Mouse (Mus musculus) lung, embryonic 16.5 days (tissue): Measurements from ENCODE around the gene Mettl14. TPM values are rescaled to one million over a fixed set of nuclear protein-coding genes. Genes with fewer than 3 reads are reported as not detected.

Experiments used
- ATAC-seq: fragments of 200-750 bp; cut with Nextera tagmentation; 2 replicates; pipeline ENCODE4 v1.8.0; 2017; ENCODE audit warnings: low read depth, mild to moderate bottlenecking, moderate library complexity
- H3K27ac ChIP-seq: fragments of 300-500 bp; sonication (generic); 2 replicates; pipeline ENCODE4 v1.5.1; 2014; ENCODE audit warnings: mild to moderate bottlenecking, control low read depth, low read length
- H3K27me3 ChIP-seq: fragments of 300-500 bp; sonication (generic); 2 replicates; pipeline ENCODE4 v1.6.1; 2014; ENCODE audit warnings: low read depth, low read length, mixed read lengths; ENCODE audit not compliant: control insufficient read depth, insufficient read depth
- H3K36me3 ChIP-seq: fragments of 300-500 bp; sonication (generic); 2 replicates; pipeline ENCODE4 v1.6.1; 2014; ENCODE audit warnings: low read length; ENCODE audit not compliant: control insufficient read depth, insufficient read depth
- H3K4me1 ChIP-seq: fragments of 300-500 bp; sonication (generic); replicated peaks from 2 replicates; pipeline ENCODE4 v1.6.1; 2014; ENCODE audit warnings: low read length, mixed read lengths; ENCODE audit not compliant: control insufficient read depth, insufficient read depth
- H3K4me2 ChIP-seq: fragments of 300-500 bp; sonication (generic); 2 replicates; pipeline ENCODE4 v1.6.1; 2014; ENCODE audit warnings: low read depth, low read length, control low read depth
- H3K4me3 ChIP-seq: fragments of 300-500 bp; sonication (generic); 2 replicates; pipeline ENCODE4 v1.5.1; 2014; ENCODE audit warnings: mild to moderate bottlenecking, low read length, control low read depth
- H3K9ac ChIP-seq: fragments of 300-500 bp; sonication (generic); 2 replicates; pipeline ENCODE4 v1.6.1; 2014; ENCODE audit warnings: low read length, control low read depth
- H3K9me3 ChIP-seq: fragments of 300-500 bp; sonication (generic); 2 replicates; pipeline ENCODE4 v1.6.1; 2016; ENCODE audit warnings: low read length; ENCODE audit not compliant: control insufficient read depth
- WGBS: fragments of 180-500 bp; shearing (Covaris S2); extraction: QIAGEN DNeasy Blood & Tissue Kit; methylation state at CpG from one replicate; pipeline ENCODE4 v1.1.7; 2014; 5-methylcytosine and 5-hydroxymethylcytosine counted together
- polyA plus RNA-seq: library from polyadenylated mRNA; unstranded; fragments of >200 nt; fragmentation: Nextera tagmentation; extraction: Ambion mirVana; gene quantifications from 2 replicates; pipeline ENCODE4 v1.2.1, GENCODE M21; 2015

The Mettl14 gene
- 24.9 and 25.1 TPM in 2 replicates for polyA plus RNA-seq

- peak within 1 kb of the TSS; percentile 79 for H3K4me3 ChIP-seq
- peak within 1 kb of the TSS; percentile 94 for H3K27ac ChIP-seq
- ATAC-seq = peak; percentile 100
- H3K36me3 ChIP-seq = peaks cover under 1% of the 10 kb centered on the region; the same call in 1 of the 2 replicates
- under 1% methylated on average over 41 of the region's 41 CpGs for WGBS
- peak within 1 kb of the TSS; percentile 77 for H3K9ac ChIP-seq
- peaks cover 7% of the 10 kb centered on the region; the same call in 1 of the 2 replicates for H3K4me1 ChIP-seq
- H3K9me3 ChIP-seq = no peaks in the 10 kb centered on the region
- H3K4me2 ChIP-seq = peak within 1 kb of the TSS; percentile 67
- H3K27me3 ChIP-seq = no peaks in the 10 kb centered on the region
Measured at GRCm38 (mm10) chr3:123385486-123386156, at the start of gene Mettl14. Gene Mettl14 (minus strand): TSS chr3:123386108.

- Histone ChIP-seq H3K9me3 (no peaks in the 10 kb centered on the region), H3K36me3 (no peaks in the 10 kb centered on the region), H3K4me1 (0 out of 2 replicates have a peak, but pooled peaks cover 2% of the 10 kb centered on the region), H3K9ac (no peak overlapping the region), H3K4me3 (no peak overlapping the region), H3K4me2 (no peak overlapping the region), H3K27ac (no peak overlapping the region), H3K27me3 (no peaks in the 10 kb centered on the region)
- WGBS = 57% methylated on average over 3 of the region's 3 CpGs
- ATAC-seq = no peak
Measured at GRCm38 (mm10) chr3:123433362-123433761, 47.5 kb upstream of the Mettl14 start.

- 0 out of 2 replicates have a peak, but pooled peaks cover 2% of the 10 kb centered on the region for H3K4me1 ChIP-seq
- no peak for ATAC-seq
- no peak overlapping the region for H3K9ac ChIP-seq
- H3K27me3 ChIP-seq = no peaks in the 10 kb centered on the region
- no peak overlapping the region for H3K27ac ChIP-seq
- no peaks in the 10 kb centered on the region for H3K9me3 ChIP-seq
- H3K4me3 ChIP-seq = no peak overlapping the region
- 44% methylated on average over 5 of the region's 5 CpGs for WGBS
- no peaks in the 10 kb centered on the region for H3K36me3 ChIP-seq
- H3K4me2 ChIP-seq = no peak overlapping the region
Measured at GRCm38 (mm10) chr3:123431951-123432674, 46.2 kb upstream of the Mettl14 start.

GRCm38 (mm10) chr3:123429597-123430458, 43.9 kb upstream of the Mettl14 start:
- 59% methylated on average over 22 of the region's 22 CpGs for WGBS
- H3K27me3 ChIP-seq = no peaks in the 10 kb centered on the region
- H3K4me2 ChIP-seq = peak overlapping the region; percentile 7; the same call in 1 of the 2 replicates
- peak; percentile 51 for ATAC-seq
- H3K27ac ChIP-seq = no peak overlapping the region
- H3K36me3 ChIP-seq = no peaks in the 10 kb centered on the region
- no peak overlapping the region for H3K9ac ChIP-seq
- H3K4me3 ChIP-seq = no peak overlapping the region
- 0 out of 2 replicates have a peak, but pooled peaks cover 2% of the 10 kb centered on the region for H3K4me1 ChIP-seq
- no peaks in the 10 kb centered on the region for H3K9me3 ChIP-seq

GRCm38 (mm10) chr3:123428005-123428404, 42.1 kb upstream of the Mettl14 start:
- H3K9ac ChIP-seq = no peak overlapping the region
- H3K27me3 ChIP-seq = no peaks in the 10 kb centered on the region
- H3K4me2 ChIP-seq = no peak overlapping the region
- no peak for ATAC-seq
- H3K36me3 ChIP-seq = no peaks in the 10 kb centered on the region
- WGBS = 33% methylated on average over 4 of the region's 4 CpGs
- H3K4me3 ChIP-seq = no peak overlapping the region
- 0 out of 2 replicates have a peak, but pooled peaks cover 2% of the 10 kb centered on the region for H3K4me1 ChIP-seq
- no peaks in the 10 kb centered on the region for H3K9me3 ChIP-seq
- no peak overlapping the region for H3K27ac ChIP-seq

- ATAC-seq = no peak
- Histone ChIP-seq H3K27ac (no peak overlapping the region), H3K9ac (no peak overlapping the region), H3K4me1 (0 out of 2 replicates have a peak, but pooled peaks cover 2% of the 10 kb centered on the region), H3K4me2 (no peak overlapping the region), H3K9me3 (no peaks in the 10 kb centered on the region), H3K36me3 (no peaks in the 10 kb centered on the region), H3K27me3 (no peaks in the 10 kb centered on the region), H3K4me3 (no peak overlapping the region)
- WGBS = 45% methylated on average over 2 of the region's 2 CpGs
Measured at GRCm38 (mm10) chr3:123425647-123426046, 39.7 kb upstream of the Mettl14 start.

- Histone ChIP-seq H3K4me3 (no peak overlapping the region), H3K9ac (no peak overlapping the region), H3K9me3 (no peaks in the 10 kb centered on the region), H3K4me2 (no peak overlapping the region), H3K27ac (no peak overlapping the region), H3K4me1 (no peaks in the 10 kb centered on the region), H3K36me3 (no peaks in the 10 kb centered on the region), H3K27me3 (no peaks in the 10 kb centered on the region)
- no peak for ATAC-seq
- WGBS = 84% methylated on average over 5 of the region's 5 CpGs
Measured at GRCm38 (mm10) chr3:123413173-123413572, 27.3 kb upstream of the Mettl14 start.

- H3K36me3 ChIP-seq = no peaks in the 10 kb centered on the region
- WGBS = 74% methylated on average over 6 of the region's 6 CpGs
- no peaks in the 10 kb centered on the region for H3K9me3 ChIP-seq
- no peaks in the 10 kb centered on the region for H3K4me1 ChIP-seq
- no peak overlapping the region for H3K27ac ChIP-seq
- H3K4me3 ChIP-seq = no peak overlapping the region
- no peak overlapping the region for H3K9ac ChIP-seq
- ATAC-seq = no peak
- H3K4me2 ChIP-seq = no peak overlapping the region
- no peaks in the 10 kb centered on the region for H3K27me3 ChIP-seq
Measured at GRCm38 (mm10) chr3:123411821-123412578, 26.1 kb upstream of the Mettl14 start.
